Mouse (Mus musculus): ENCODE measurements around the gene Ppp1r36. TPM values are rescaled to one million over a fixed set of nuclear protein-coding genes. Genes with fewer than 3 reads are reported as not detected.
"Not testable (repeated sequence)": the region's sequence is repeated elsewhere in the genome, so short reads cannot be mapped to it uniquely, and the experiment has no call there.

Gene Ppp1r36
- polyA plus RNA-seq, 1 experiment, result 1.8 TPM

- no peak for DNase-seq
- no peak overlapping the region for H3K4me3 ChIP-seq (replicated peaks; ENCODE audit: extremely low read depth, low read depth, low read length)
- H3K4me1 ChIP-seq (ENCODE audit: control insufficient read depth, insufficient read depth, low read length), result 0 out of 2 replicates have a peak, but pooled peaks cover 4% of the 10 kb centered on the region
- no peak for TF ChIP-seq POLR2A (IDR thresholded peaks at IDR 0.05; ENCODE audit: borderline replicate concordance, extremely low read depth, low read depth, low read length)
- no peak for TF ChIP-seq CTCF (IDR thresholded peaks at IDR 0.05; ENCODE audit: insufficient read depth, low read length)
- WGBS, result 54% methylated on average over 6 of the region's 6 CpGs
Observed at GRCm38 (mm10) chr12:76431431-76431830, 14.1 kb downstream of the Ppp1r36 start.

GRCm38 (mm10) chr12:76434111-76434510, 16.8 kb downstream of the Ppp1r36 start:
- Histone ChIP-seq H3K4me3 (replicated peaks; ENCODE audit: extremely low read depth, low read depth, low read length) (no peak overlapping the region), H3K4me1 (ENCODE audit: control insufficient read depth, insufficient read depth, low read length) (0 out of 2 replicates have a peak, but pooled peaks cover 4% of the 10 kb centered on the region)
- no peak for DNase-seq
- TF ChIP-seq CTCF (IDR thresholded peaks at IDR 0.05; ENCODE audit: insufficient read depth, low read length) (no peak), POLR2A (IDR thresholded peaks at IDR 0.05; ENCODE audit: borderline replicate concordance, extremely low read depth, low read depth, low read length) (no peak)
- WGBS, result 28% methylated on average over 7 of the region's 7 CpGs

- no peak for DNase-seq
- H3K4me1 ChIP-seq (ENCODE audit: control insufficient read depth, insufficient read depth, low read length), result 0 out of 2 replicates have a peak, but pooled peaks cover 4% of the 10 kb centered on the region
- WGBS, result 7% methylated on average over 17 of the region's 17 CpGs
- TF ChIP-seq POLR2A (IDR thresholded peaks at IDR 0.05; ENCODE audit: borderline replicate concordance, extremely low read depth, low read depth, low read length) (no peak), CTCF (IDR thresholded peaks at IDR 0.05; ENCODE audit: insufficient read depth, low read length) (no peak)
- no peak overlapping the region for H3K4me3 ChIP-seq (replicated peaks; ENCODE audit: extremely low read depth, low read depth, low read length)
Observed at GRCm38 (mm10) chr12:76435084-76435483, 17.7 kb downstream of the Ppp1r36 start.

GRCm38 (mm10) chr12:76435549-76435948, 18.2 kb downstream of the Ppp1r36 start:
- H3K4me1 ChIP-seq (ENCODE audit: control insufficient read depth, insufficient read depth, low read length), result 0 out of 2 replicates have a peak, but pooled peaks cover 4% of the 10 kb centered on the region
- no peak overlapping the region for H3K4me3 ChIP-seq (replicated peaks; ENCODE audit: extremely low read depth, low read depth, low read length)
- 39% methylated on average over 8 of the region's 8 CpGs for WGBS
- DNase-seq, result no peak
- TF ChIP-seq CTCF (IDR thresholded peaks at IDR 0.05; ENCODE audit: insufficient read depth, low read length) (no peak), POLR2A (IDR thresholded peaks at IDR 0.05; ENCODE audit: borderline replicate concordance, extremely low read depth, low read depth, low read length) (no peak)

- H3K4me1 ChIP-seq (ENCODE audit: control insufficient read depth, insufficient read depth, low read length); H3K4me3 ChIP-seq (replicated peaks; ENCODE audit: extremely low read depth, low read depth, low read length): not testable (repeated sequence)
- WGBS, result 77% methylated on average over 6 of the region's 6 CpGs
Observed at GRCm38 (mm10) chr12:76443488-76443887, 26.1 kb downstream of the Ppp1r36 start.

GRCm38 (mm10) chr12:76444359-76444772, 27.0 kb downstream of the Ppp1r36 start:
- DNase-seq, result no peak
- no peak for TF ChIP-seq CTCF (IDR thresholded peaks at IDR 0.05; ENCODE audit: insufficient read depth, low read length)
- peak overlapping the region; percentile 12 for H3K4me3 ChIP-seq (replicated peaks; ENCODE audit: extremely low read depth, low read depth, low read length)
- 55% methylated on average over 10 of the region's 10 CpGs for WGBS
- H3K4me1 ChIP-seq (ENCODE audit: control insufficient read depth, insufficient read depth, low read length), result no peaks in the 10 kb centered on the region

More at GRCm38 (mm10) chr12:76443488-76443887, 26.1 kb downstream of the Ppp1r36 start:
- DNase-seq, result not testable (repeated sequence)

- no peak for TF ChIP-seq CTCF (IDR thresholded peaks at IDR 0.05; ENCODE audit: insufficient read depth, low read length)
- no peak for TF ChIP-seq POLR2A (IDR thresholded peaks at IDR 0.05; ENCODE audit: borderline replicate concordance, extremely low read depth, low read depth, low read length)
Observed at GRCm38 (mm10) chr12:76444862-76445261, 27.5 kb downstream of the Ppp1r36 start.

GRCm38 (mm10) chr12:76446201-76446600, 28.9 kb downstream of the Ppp1r36 start:
- 85% methylated on average over 11 of the region's 11 CpGs for WGBS
- Histone ChIP-seq H3K4me3 (replicated peaks; ENCODE audit: extremely low read depth, low read depth, low read length) (no peak overlapping the region), H3K4me1 (ENCODE audit: control insufficient read depth, insufficient read depth, low read length) (no peaks in the 10 kb centered on the region)
- no peak for DNase-seq
- no peak for TF ChIP-seq CTCF (IDR thresholded peaks at IDR 0.05; ENCODE audit: insufficient read depth, low read length)
- TF ChIP-seq POLR2A (IDR thresholded peaks at IDR 0.05; ENCODE audit: borderline replicate concordance, extremely low read depth, low read depth, low read length), result no peak

More at GRCm38 (mm10) chr12:76444862-76445261, 27.5 kb downstream of the Ppp1r36 start:
- no peak overlapping the region for H3K4me3 ChIP-seq (replicated peaks; ENCODE audit: extremely low read depth, low read depth, low read length)
- H3K4me1 ChIP-seq (ENCODE audit: control insufficient read depth, insufficient read depth, low read length), result no peaks in the 10 kb centered on the region
- no peak for DNase-seq
- 79% methylated on average over 6 of the region's 6 CpGs for WGBS

GRCm38 (mm10) chr12:76448127-76448526, 30.8 kb downstream of the Ppp1r36 start:
- TF ChIP-seq CTCF (IDR thresholded peaks at IDR 0.05; ENCODE audit: insufficient read depth, low read length) (no peak), POLR2A (IDR thresholded peaks at IDR 0.05; ENCODE audit: borderline replicate concordance, extremely low read depth, low read depth, low read length) (no peak)
- no peak for DNase-seq
- 59% methylated on average over 6 of the region's 6 CpGs for WGBS
- no peak overlapping the region for H3K4me3 ChIP-seq (replicated peaks; ENCODE audit: extremely low read depth, low read depth, low read length)
- H3K4me1 ChIP-seq (ENCODE audit: control insufficient read depth, insufficient read depth, low read length), result no peaks in the 10 kb centered on the region

- no peaks in the 10 kb centered on the region for H3K4me1 ChIP-seq (ENCODE audit: control insufficient read depth, insufficient read depth, low read length)
- 37% methylated on average over 2 of the region's 2 CpGs for WGBS
- no peak for TF ChIP-seq CTCF (IDR thresholded peaks at IDR 0.05; ENCODE audit: insufficient read depth, low read length)
- no peak for TF ChIP-seq POLR2A (IDR thresholded peaks at IDR 0.05; ENCODE audit: borderline replicate concordance, extremely low read depth, low read depth, low read length)
Observed at GRCm38 (mm10) chr12:76452203-76452602, 34.9 kb downstream of the Ppp1r36 start.

GRCm38 (mm10) chr12:76458445-76458844, 41.1 kb downstream of the Ppp1r36 start:
- H3K4me1 ChIP-seq (ENCODE audit: control insufficient read depth, insufficient read depth, low read length); H3K4me3 ChIP-seq (replicated peaks; ENCODE audit: extremely low read depth, low read depth, low read length); DNase-seq: not testable (repeated sequence)
- WGBS, result 88% methylated on average over 4 of the region's 4 CpGs

More at GRCm38 (mm10) chr12:76452203-76452602, 34.9 kb downstream of the Ppp1r36 start:
- no peak overlapping the region for H3K4me3 ChIP-seq (replicated peaks; ENCODE audit: extremely low read depth, low read depth, low read length)
- DNase-seq, result no peak

Data from lung, adult 2 months (tissue).